Comparison of ENCODE assay signal across 11 mouse cellular contexts in genomic region chr1:182869114-182869456, GRCm38 (mm10).
DNase-seq lines count a peak whose midpoint lies in the region; ATAC-seq and TF ChIP-seq lines count a peak whose summit lies in the region.
"Had no signal": no experiment of that assay in that cellular context is flagged by ENCODE, and none has a peak within 500 bp of the region (broad histone marks: within the 10 kb centered on the region; RNA-seq: fewer than 3 reads in every experiment).

No protein-coding gene starts in this region.

- H3K9ac ChIP-seq in forebrain, embryonic 11.5 days (ENCODE audit: low read length), result no peak overlapping the region
- H3K9ac ChIP-seq in forebrain, embryonic 16.5 days (replicated peaks; ENCODE audit: low read depth, low read length), result no peak overlapping the region
- no peak overlapping the region for H3K9ac ChIP-seq in forebrain, embryonic 14.5 days (ENCODE audit: low read length)

- peak; percentile 68 for ATAC-seq in forebrain, embryonic 11.5 days (replicated peaks; ENCODE audit: low FRiP score)
- ATAC-seq in forebrain, embryonic 16.5 days, result no peak
- ATAC-seq in forebrain, embryonic 14.5 days, result no peak
- ATAC-seq in erythroblast, adult 5-6 weeks (replicated peaks; ENCODE audit: low FRiP score, poor library complexity, severe bottlenecking), result no peak

- 0 out of 2 replicates have a peak, but pooled peaks cover 5% of the 10 kb centered on the region for H3K4me1 ChIP-seq in forebrain, embryonic 11.5 days (replicated peaks; ENCODE audit: control insufficient read depth, insufficient read depth, low read length)
- H3K4me1 ChIP-seq in forebrain, embryonic 16.5 days (replicated peaks; ENCODE audit: control insufficient read depth, insufficient read depth, low read length), result 0 out of 2 replicates have a peak, but pooled peaks cover 3% of the 10 kb centered on the region
- H3K4me1 ChIP-seq in E14TG2a.4 (replicated peaks; ENCODE audit: low read depth, low read length), result peaks cover 15% of the 10 kb centered on the region; the same call in 1 of the 2 replicates
- H3K4me1 ChIP-seq in forebrain, embryonic 14.5 days (ENCODE audit: control insufficient read depth, insufficient read depth, low read length), result 0 out of 2 replicates have a peak, but pooled peaks cover 3% of the 10 kb centered on the region

- WGBS in forebrain, embryonic 11.5 days, result 38% methylated on average over 6 of the region's 6 CpGs
- 32% methylated on average over 6 of the region's 6 CpGs for WGBS in forebrain, embryonic 16.5 days
- WGBS in forebrain, embryonic 14.5 days, result 44% methylated on average over 6 of the region's 6 CpGs

- TF ChIP-seq CTCF in E14TG2a.4 (conservative IDR thresholded peaks at IDR 0.05; ENCODE audit: low read length), result no peak

- DNase-seq in forebrain, embryonic 11.5 days (ENCODE audit: low spot score), result no peak
- DNase-seq in forebrain, embryonic 14.5 days (ENCODE audit: low spot score), result no peak
- peak; percentile 40 to 75 for DNase-seq in lung, postnatal 4 days
- DNase-seq in ovary, postnatal 10 days (ENCODE audit: low spot score), result no peak
- DNase-seq in spleen, adult 18-20 months, result no peak
- DNase-seq: cerebellum, adult 9-11 months had no signal

- H3K9me3 ChIP-seq in forebrain, embryonic 11.5 days (ENCODE audit: control insufficient read depth, low read length), result no peaks in the 10 kb centered on the region; the same call in 1 of the 2 replicates
- H3K9me3 ChIP-seq in forebrain, embryonic 16.5 days (ENCODE audit: control insufficient read depth, low read length), result peaks cover 4% of the 10 kb centered on the region; the same call in 1 of the 2 replicates
- peaks cover 24% of the 10 kb centered on the region for H3K9me3 ChIP-seq in E14TG2a.4 (ENCODE audit: low read length)
- no peaks in the 10 kb centered on the region for H3K9me3 ChIP-seq in forebrain, embryonic 14.5 days (replicated peaks; ENCODE audit: control insufficient read depth, low read length)

- peak overlapping the region; percentile 13 for H3K27ac ChIP-seq in forebrain, embryonic 11.5 days (ENCODE audit: low read depth, low read length)
- no peak overlapping the region for H3K27ac ChIP-seq in forebrain, embryonic 16.5 days (ENCODE audit: low read length)
- H3K27ac ChIP-seq in forebrain, embryonic 14.5 days (ENCODE audit: low read depth, low read length), result peak overlapping the region; percentile 15; the same call in 1 of the 2 replicates
- H3K27ac ChIP-seq: macrophage had no signal

- H3K4me3 ChIP-seq in forebrain, embryonic 11.5 days (ENCODE audit: low read depth, low read length), result no peak overlapping the region
- H3K4me3 ChIP-seq in forebrain, embryonic 16.5 days (replicated peaks; ENCODE audit: low read length), result no peak overlapping the region
- peak overlapping the region; percentile 55 for H3K4me3 ChIP-seq in E14TG2a.4 (replicated peaks; ENCODE audit: low read length)
- no peak overlapping the region for H3K4me3 ChIP-seq in forebrain, embryonic 14.5 days (ENCODE audit: low read depth, low read length)

- H3K4me2 ChIP-seq in forebrain, embryonic 11.5 days (ENCODE audit: low read depth, low read length, severe bottlenecking), result no peak overlapping the region
- H3K4me2 ChIP-seq in forebrain, embryonic 16.5 days (ENCODE audit: low read length), result no peak overlapping the region
- no peak overlapping the region for H3K4me2 ChIP-seq in forebrain, embryonic 14.5 days (ENCODE audit: low read length)
- H3K4me2 ChIP-seq: heart, embryonic 11.5 days had no signal

- no peaks in the 10 kb centered on the region for H3K36me3 ChIP-seq in forebrain, embryonic 11.5 days (ENCODE audit: control insufficient read depth, insufficient read depth, low read length)
- no peaks in the 10 kb centered on the region for H3K36me3 ChIP-seq in forebrain, embryonic 16.5 days (ENCODE audit: control insufficient read depth, insufficient read depth)
- no peaks in the 10 kb centered on the region for H3K36me3 ChIP-seq in E14TG2a.4 (ENCODE audit: insufficient read depth, low read length)
- no peaks in the 10 kb centered on the region for H3K36me3 ChIP-seq in forebrain, embryonic 14.5 days (ENCODE audit: control insufficient read depth, insufficient read depth, low read length)

- no peaks in the 10 kb centered on the region for H3K27me3 ChIP-seq in forebrain, embryonic 11.5 days (ENCODE audit: control insufficient read depth, insufficient read depth, low read length)
- H3K27me3 ChIP-seq in forebrain, embryonic 16.5 days (replicated peaks; ENCODE audit: control insufficient read depth, insufficient read depth, low read length), result no peaks in the 10 kb centered on the region
- H3K27me3 ChIP-seq in E14TG2a.4 (ENCODE audit: insufficient read depth, low read length), result peaks cover 3% of the 10 kb centered on the region; the same call in 1 of the 2 replicates
- no peaks in the 10 kb centered on the region for H3K27me3 ChIP-seq in forebrain, embryonic 14.5 days (replicated peaks; ENCODE audit: control insufficient read depth, insufficient read depth, low read length)

Comparison
In these comparisons a context has a peak if more than half of its experiments do, and no peak if none do; other contexts are left out.
1. DNase-seq: peak in lung, postnatal 4 days (2 of 2); none in forebrain, embryonic 11.5 days (single experiment), forebrain, embryonic 14.5 days (single experiment), ovary, postnatal 10 days (single experiment) and spleen, adult 18-20 months (0 of 2).